Mouse (Mus musculus): Measurements from ENCODE around the gene Smap1. TPM values are rescaled to one million over a fixed set of nuclear protein-coding genes. Genes with fewer than 3 reads are reported as not detected.

Gene Smap1
- polyA plus RNA-seq, 1 experiment = 4.5 TPM

DNA sequence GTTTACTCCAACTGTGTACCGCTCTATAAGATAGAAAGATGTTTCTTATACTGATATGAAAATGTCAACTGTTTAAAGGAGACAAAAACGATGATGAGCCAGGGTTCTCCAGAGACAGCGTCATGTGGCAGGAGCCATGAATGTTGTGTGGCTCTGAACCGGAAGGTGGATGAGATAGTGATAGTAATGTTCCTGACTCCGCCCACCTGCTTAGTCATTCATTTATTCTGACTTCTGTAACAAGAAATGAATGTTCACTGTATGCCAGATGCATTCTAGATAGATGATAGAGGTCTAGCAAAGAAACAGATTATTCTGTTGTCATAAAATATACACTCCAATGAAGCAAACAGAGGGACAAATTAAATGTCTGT, 22.5 kb downstream of the Smap1 start:
- Histone ChIP-seq H3K4me3 (replicated peaks) (no peak overlapping the region), H3K4me1 (ENCODE audit: control insufficient read depth) (peaks cover 31% of the 10 kb centered on the region), H3K9me3 (ENCODE audit: control insufficient read depth, low read length) (no peaks in the 10 kb centered on the region), H3K27me3 (ENCODE audit: control insufficient read depth) (no peaks in the 10 kb centered on the region), H3K36me3 (ENCODE audit: control insufficient read depth) (peaks cover 13% of the 10 kb centered on the region)
- TF ChIP-seq GATA1 (IDR thresholded peaks at IDR 0.05; ENCODE audit: low read length) (no peak), TAL1 (IDR thresholded peaks at IDR 0.05; ENCODE audit: low read length) (no peak)

DNA sequence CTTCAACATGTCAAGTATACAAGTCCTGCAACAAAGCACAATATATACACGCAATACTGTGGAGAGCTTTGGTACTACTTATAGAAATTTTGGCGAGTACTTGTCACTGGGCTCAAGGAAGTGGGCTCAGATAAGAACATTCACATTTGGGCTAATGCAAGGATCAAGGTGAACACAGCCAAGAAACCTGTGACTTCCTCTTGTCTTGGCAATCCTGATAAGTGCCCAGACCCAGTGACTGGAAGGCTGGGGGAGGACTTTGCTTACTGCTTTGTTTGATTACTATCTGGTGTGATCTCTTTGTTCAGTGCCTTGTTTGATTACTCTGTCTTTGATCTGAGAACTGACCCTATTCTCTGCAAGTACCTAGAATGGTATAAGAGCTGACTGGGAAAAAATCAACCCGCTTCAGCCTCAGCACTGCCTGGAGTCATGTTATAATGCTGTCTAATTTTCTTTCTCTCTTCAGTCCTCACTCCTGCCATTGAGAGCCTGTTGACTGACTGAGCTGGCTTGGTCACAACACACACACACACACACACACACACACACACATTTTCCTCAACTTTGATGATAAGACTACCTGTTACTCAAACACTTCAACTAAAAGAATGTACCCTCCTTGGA, 23.0 kb downstream of the Smap1 start:
- Histone ChIP-seq H3K9me3 (ENCODE audit: control insufficient read depth, low read length) (no peaks in the 10 kb centered on the region), H3K27me3 (ENCODE audit: control insufficient read depth) (no peaks in the 10 kb centered on the region), H3K36me3 (ENCODE audit: control insufficient read depth) (peaks cover 13% of the 10 kb centered on the region), H3K4me3 (replicated peaks) (no peak overlapping the region), H3K4me1 (ENCODE audit: control insufficient read depth) (peaks cover 31% of the 10 kb centered on the region)
- no peak for TF ChIP-seq TAL1 (IDR thresholded peaks at IDR 0.05; ENCODE audit: low read length)
- TF ChIP-seq GATA1 (IDR thresholded peaks at IDR 0.05; ENCODE audit: low read length) = no peak

DNA sequence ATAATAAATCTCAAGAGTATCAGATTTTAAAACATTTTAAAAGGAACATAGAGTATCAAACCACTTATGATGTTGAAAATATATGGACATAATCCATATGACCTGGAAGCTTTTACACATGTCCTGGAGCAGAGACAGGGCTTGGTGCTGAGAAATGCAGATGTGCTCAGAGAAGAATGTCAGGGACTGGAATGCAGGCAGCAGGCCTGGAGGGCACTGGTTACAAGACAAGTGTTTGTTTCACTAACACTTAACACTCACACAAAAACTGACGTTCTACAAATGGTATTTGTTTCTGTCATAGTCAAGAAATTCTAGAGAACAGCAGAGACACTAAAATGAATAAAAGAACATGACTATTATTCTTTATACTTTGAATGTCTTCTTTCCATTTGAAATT, 30.0 kb downstream of the Smap1 start:
- TF ChIP-seq GATA1 (IDR thresholded peaks at IDR 0.05; ENCODE audit: low read length) = no peak
- no peak for TF ChIP-seq TAL1 (IDR thresholded peaks at IDR 0.05; ENCODE audit: low read length)
- H3K4me1 ChIP-seq (ENCODE audit: control insufficient read depth) = peaks cover 2% of the 10 kb centered on the region
- no peak overlapping the region for H3K4me3 ChIP-seq (replicated peaks)
- H3K36me3 ChIP-seq (ENCODE audit: control insufficient read depth) = peaks cover 16% of the 10 kb centered on the region
- no peaks in the 10 kb centered on the region for H3K9me3 ChIP-seq (ENCODE audit: control insufficient read depth, low read length)
- H3K27me3 ChIP-seq (ENCODE audit: control insufficient read depth) = no peaks in the 10 kb centered on the region

DNA sequence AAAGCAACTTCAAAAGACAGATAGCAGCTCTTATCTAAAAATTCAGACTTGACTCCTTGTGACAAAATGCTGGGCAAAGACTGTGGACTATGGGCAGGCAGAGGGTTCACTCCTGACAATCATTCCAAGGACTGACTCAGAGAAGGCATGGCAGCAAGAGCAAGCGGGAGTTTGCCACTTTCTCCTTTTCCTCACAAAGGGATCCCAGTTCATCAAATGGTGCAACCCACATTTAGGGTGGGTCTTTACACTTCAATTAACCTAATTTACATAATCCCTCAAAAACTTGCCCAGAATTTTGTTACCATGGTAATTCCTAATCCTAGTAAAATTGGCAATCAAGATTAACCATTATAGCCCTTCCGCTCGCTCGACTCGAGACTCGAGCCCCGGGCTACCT, 37.2 kb downstream of the Smap1 start:
- TF ChIP-seq GATA1 (IDR thresholded peaks at IDR 0.05; ENCODE audit: low read length) (no peak), TAL1 (IDR thresholded peaks at IDR 0.05; ENCODE audit: low read length) (no peak)
- Histone ChIP-seq H3K4me3 (replicated peaks) (no peak overlapping the region), H3K27me3 (ENCODE audit: control insufficient read depth) (no peaks in the 10 kb centered on the region), H3K36me3 (ENCODE audit: control insufficient read depth) (no peaks in the 10 kb centered on the region; the same call in 1 of the 2 replicates), H3K4me1 (ENCODE audit: control insufficient read depth) (peaks cover 11% of the 10 kb centered on the region), H3K9me3 (ENCODE audit: control insufficient read depth, low read length) (no peaks in the 10 kb centered on the region)

DNA sequence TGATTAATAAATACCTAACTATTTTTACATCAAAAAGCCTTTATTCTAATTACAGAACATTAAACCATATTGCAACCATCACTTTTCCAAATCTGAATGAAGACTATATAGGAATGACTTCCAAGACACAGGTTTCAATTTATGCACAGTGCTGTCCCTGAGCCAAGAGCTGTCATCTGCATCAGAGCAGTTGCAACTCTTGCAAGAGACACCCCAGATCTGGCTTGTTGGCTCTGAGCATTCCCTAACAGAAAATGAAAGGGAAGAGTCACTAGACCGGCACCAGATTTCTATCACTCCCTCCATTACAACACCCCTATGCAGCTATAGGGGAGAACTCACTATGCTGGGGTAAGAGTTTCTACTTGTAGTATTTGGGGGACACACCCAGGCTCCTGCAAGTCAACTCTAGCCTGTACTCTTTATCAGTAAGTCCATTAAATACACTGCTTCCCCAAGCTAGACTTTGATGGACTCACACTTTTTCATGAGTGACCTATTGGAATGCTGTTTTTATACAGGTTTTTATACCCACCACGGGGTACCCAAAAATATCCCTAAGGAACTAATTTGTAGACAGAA, 37.9 kb downstream of the Smap1 start:
- no peak for TF ChIP-seq TAL1 (IDR thresholded peaks at IDR 0.05; ENCODE audit: low read length)
- TF ChIP-seq GATA1 (IDR thresholded peaks at IDR 0.05; ENCODE audit: low read length) = no peak
- Histone ChIP-seq H3K27me3 (ENCODE audit: control insufficient read depth) (no peaks in the 10 kb centered on the region), H3K4me1 (ENCODE audit: control insufficient read depth) (peaks cover 11% of the 10 kb centered on the region), H3K4me3 (replicated peaks) (no peak overlapping the region), H3K36me3 (ENCODE audit: control insufficient read depth) (no peaks in the 10 kb centered on the region; the same call in 1 of the 2 replicates), H3K9me3 (ENCODE audit: control insufficient read depth, low read length) (no peaks in the 10 kb centered on the region)

DNA sequence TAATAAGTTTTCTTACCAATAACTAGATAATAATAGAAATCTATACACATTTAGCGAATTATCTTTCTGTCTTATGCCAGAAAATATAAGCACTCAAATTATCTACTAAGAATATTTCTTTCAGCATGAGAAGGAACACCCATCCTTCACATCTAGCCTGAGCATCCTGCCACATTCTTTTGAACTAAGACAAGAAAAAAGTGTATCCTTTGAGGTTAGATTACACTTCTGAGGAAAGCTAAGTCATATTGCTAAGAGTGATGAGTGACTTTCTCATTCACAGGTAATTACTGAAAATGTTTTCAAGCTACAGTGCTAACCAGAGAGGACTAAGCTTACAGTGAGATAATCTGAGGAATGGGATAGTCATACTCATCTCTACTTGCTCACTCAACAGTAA, 39.4 kb downstream of the Smap1 start:
- TF ChIP-seq TAL1 (IDR thresholded peaks at IDR 0.05; ENCODE audit: low read length) = no peak
- no peak for TF ChIP-seq GATA1 (IDR thresholded peaks at IDR 0.05; ENCODE audit: low read length)
- Histone ChIP-seq H3K27me3 (ENCODE audit: control insufficient read depth) (no peaks in the 10 kb centered on the region), H3K4me3 (replicated peaks) (no peak overlapping the region), H3K4me1 (ENCODE audit: control insufficient read depth) (peaks cover 11% of the 10 kb centered on the region), H3K36me3 (ENCODE audit: control insufficient read depth) (no peaks in the 10 kb centered on the region; the same call in 1 of the 2 replicates), H3K9me3 (ENCODE audit: control insufficient read depth, low read length) (no peaks in the 10 kb centered on the region)

DNA sequence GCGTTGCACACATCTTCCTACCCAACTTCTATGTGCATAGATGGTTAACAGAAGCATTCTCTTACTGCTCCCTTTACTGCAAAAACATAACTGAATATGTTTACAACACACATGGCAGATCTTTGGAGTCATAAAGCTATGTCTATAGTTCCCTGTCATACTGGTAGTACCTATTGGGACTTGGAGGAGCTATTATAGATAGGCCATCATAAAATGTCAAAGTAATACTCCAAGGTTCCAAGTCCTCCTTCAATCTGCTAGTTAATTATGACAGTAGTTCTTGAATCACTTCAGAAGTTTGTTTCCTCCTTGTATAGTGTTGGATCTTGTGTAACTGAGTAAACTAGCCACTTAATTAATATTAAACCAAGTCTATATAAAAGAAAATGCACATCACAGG, 49.9 kb downstream of the Smap1 start:
- H3K4me1 ChIP-seq (ENCODE audit: control insufficient read depth) = no peaks in the 10 kb centered on the region

DNA sequence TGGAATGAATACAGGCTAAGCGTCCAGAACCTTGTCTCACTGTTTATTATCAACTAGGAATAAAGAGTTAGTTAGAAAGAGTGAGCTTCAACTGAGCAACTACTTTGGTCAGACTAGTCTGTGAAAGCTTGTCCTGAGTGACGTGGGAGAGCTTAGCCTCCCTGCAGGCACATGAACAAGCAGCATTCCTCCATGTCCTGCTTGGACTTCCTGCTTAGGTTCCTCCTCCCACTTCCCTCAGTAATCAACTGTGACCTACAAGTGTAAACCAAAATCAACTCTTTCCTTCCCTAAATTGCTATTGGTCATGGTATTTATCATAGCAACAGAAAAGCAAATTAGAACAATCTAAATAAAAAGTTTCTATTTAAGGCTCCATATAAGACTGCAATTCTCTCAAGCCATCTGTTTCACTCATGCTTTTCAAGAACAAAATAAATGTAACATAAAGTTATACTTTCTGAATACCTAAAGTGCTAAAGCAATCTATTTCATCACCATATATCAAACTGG, 54.7 kb downstream of the Smap1 start:
- H3K27me3 ChIP-seq (ENCODE audit: control insufficient read depth) = no peaks in the 10 kb centered on the region
- no peak for TF ChIP-seq TAL1 (IDR thresholded peaks at IDR 0.05; ENCODE audit: low read length)
- no peak for TF ChIP-seq GATA1 (IDR thresholded peaks at IDR 0.05; ENCODE audit: low read length)
- no peaks in the 10 kb centered on the region for H3K9me3 ChIP-seq (ENCODE audit: control insufficient read depth, low read length)
- H3K36me3 ChIP-seq (ENCODE audit: control insufficient read depth) = peaks cover 46% of the 10 kb centered on the region
- H3K4me1 ChIP-seq (ENCODE audit: control insufficient read depth) = no peaks in the 10 kb centered on the region
- H3K4me3 ChIP-seq (replicated peaks) = no peak overlapping the region

More for the DNA sequence above, 49.9 kb downstream of the Smap1 start:
- no peak overlapping the region for H3K4me3 ChIP-seq (replicated peaks)
- TF ChIP-seq GATA1 (IDR thresholded peaks at IDR 0.05; ENCODE audit: low read length) (no peak), TAL1 (IDR thresholded peaks at IDR 0.05; ENCODE audit: low read length) (no peak)
- H3K36me3 ChIP-seq (ENCODE audit: control insufficient read depth) = peaks cover 64% of the 10 kb centered on the region
- H3K9me3 ChIP-seq (ENCODE audit: control insufficient read depth, low read length) = no peaks in the 10 kb centered on the region
- no peaks in the 10 kb centered on the region for H3K27me3 ChIP-seq (ENCODE audit: control insufficient read depth)

DNA sequence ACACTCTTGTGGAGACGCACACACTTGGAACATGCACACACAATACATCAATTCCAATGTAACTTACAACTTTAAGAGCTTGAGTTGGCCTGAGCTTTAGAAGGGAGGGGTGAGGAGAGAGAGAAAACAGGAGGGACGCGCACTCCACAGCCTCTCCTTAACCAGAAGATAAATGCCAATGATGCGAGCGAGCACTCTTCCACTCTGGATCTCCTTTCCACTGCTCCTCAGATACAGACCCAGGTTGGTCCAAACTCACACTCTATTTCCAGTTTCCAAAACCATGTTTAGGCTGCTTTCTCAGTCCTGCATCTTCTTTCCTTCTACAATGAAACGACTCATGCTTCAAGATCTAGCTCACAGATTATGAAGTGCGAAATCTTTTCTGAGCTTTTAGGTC, 56.6 kb downstream of the Smap1 start:
- H3K36me3 ChIP-seq (ENCODE audit: control insufficient read depth) = peaks cover 38% of the 10 kb centered on the region
- no peaks in the 10 kb centered on the region for H3K9me3 ChIP-seq (ENCODE audit: control insufficient read depth, low read length)
- no peak for TF ChIP-seq TAL1 (IDR thresholded peaks at IDR 0.05; ENCODE audit: low read length)
- TF ChIP-seq GATA1 (IDR thresholded peaks at IDR 0.05; ENCODE audit: low read length) = no peak
- no peaks in the 10 kb centered on the region for H3K27me3 ChIP-seq (ENCODE audit: control insufficient read depth)
- H3K4me3 ChIP-seq (replicated peaks) = no peak overlapping the region
- no peaks in the 10 kb centered on the region for H3K4me1 ChIP-seq (ENCODE audit: control insufficient read depth)

All from erythroblast, embryonic 14.5 days (primary cell).